Mouse (Mus musculus) stomach, embryonic 14.5 days (tissue): ENCODE measurements at regions not wholly inside any gene's neighbourhood (a gene's known extent, or its start where the extent isn't known, plus 50 kb on each side); places are given as distances from the start of the nearest gene placed in this dataset.

Experiments used
- ATAC-seq: fragments of 200-750 bp; cut with Nextera tagmentation; 2 replicates; pipeline ENCODE4 v1.8.0; 2017; ENCODE audit warnings: low read depth, moderate TSS enrichment; ENCODE audit not compliant: insufficient number of reproducible peaks, insufficient read depth, low FRiP score
- H3K27ac ChIP-seq: fragments of 300-500 bp; sonication (generic); 2 replicates; pipeline ENCODE4 v1.5.1; 2014; ENCODE audit warnings: mild to moderate bottlenecking, low read length, moderate library complexity, mixed read lengths
- H3K27me3 ChIP-seq: fragments of 300-500 bp; sonication (generic); 2 replicates; pipeline ENCODE4 v1.6.1; 2014; ENCODE audit warnings: low read length, control low read depth, mixed read lengths; ENCODE audit not compliant: control insufficient read depth, insufficient read depth
- H3K36me3 ChIP-seq: fragments of 300-500 bp; sonication (generic); 2 replicates; pipeline ENCODE4 v1.6.1; 2014; ENCODE audit warnings: mild to moderate bottlenecking, control low read depth, low read length, moderate library complexity, mixed read lengths; ENCODE audit not compliant: control insufficient read depth, insufficient read depth
- H3K4me1 ChIP-seq: fragments of 300-500 bp; sonication (generic); 2 replicates; pipeline ENCODE4 v1.6.1; 2014; ENCODE audit warnings: low read length, control low read depth, mixed read lengths; ENCODE audit not compliant: control insufficient read depth, insufficient read depth
- H3K4me2 ChIP-seq: fragments of 300-500 bp; sonication (generic); replicated peaks from 2 replicates; pipeline ENCODE4 v1.6.1; 2014; ENCODE audit warnings: low read depth, low read length, control low read depth
- H3K4me3 ChIP-seq: fragments of 300-500 bp; sonication (generic); 2 replicates; pipeline ENCODE4 v1.5.1; 2014; ENCODE audit warnings: low read depth, low read length, control low read depth
- H3K9ac ChIP-seq: fragments of 300-500 bp; sonication (generic); replicated peaks from 2 replicates; pipeline ENCODE4 v1.6.1; 2014; ENCODE audit warnings: low read depth, mild to moderate bottlenecking, control low read depth, low read length, moderate library complexity, mixed read lengths
- H3K9me3 ChIP-seq: fragments of 300-500 bp; sonication (generic); 2 replicates; pipeline ENCODE4 v1.6.1; 2016; ENCODE audit warnings: low read depth, low read length, control low read depth; ENCODE audit not compliant: control insufficient read depth
- WGBS: fragments of 180-500 bp; shearing (Covaris S2); extraction: QIAGEN DNeasy Blood & Tissue Kit; methylation state at CpG from one replicate; pipeline ENCODE4 v1.1.7; 2014; 5-methylcytosine and 5-hydroxymethylcytosine counted together

DNA sequence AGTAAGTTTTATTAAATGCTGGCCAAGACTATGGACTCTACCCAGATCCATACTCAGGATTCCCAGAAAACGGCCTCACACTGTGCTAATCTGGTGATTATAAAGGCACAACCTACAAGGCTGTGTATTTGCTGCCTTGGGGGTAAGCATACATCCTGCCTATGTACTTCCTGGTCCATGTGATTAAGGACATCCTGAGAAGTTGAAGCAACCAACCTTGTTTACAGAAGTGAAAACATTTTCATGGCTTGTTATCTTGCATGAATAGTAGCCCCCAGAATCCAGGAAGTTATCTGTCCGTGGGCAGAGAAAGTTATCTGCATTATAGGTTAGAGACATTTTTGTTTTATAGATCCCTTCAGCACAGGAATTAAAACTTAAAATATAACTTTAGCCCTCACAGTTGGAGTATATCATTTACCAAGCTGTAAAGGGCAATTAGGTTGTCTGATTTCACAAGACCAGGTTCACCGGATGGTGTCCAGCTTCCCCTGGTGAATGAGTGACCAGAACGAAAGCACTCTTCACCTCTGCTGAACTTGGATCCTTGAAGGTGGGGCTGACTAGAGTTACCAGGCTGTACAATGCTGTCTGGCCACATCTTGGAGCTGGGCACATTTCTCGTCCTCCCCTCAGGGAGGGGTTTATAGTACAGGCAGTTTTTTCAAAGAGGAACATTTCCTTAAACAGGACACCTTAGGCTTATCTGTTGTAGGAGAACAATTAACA lies 90.1 kb upstream of the Tbl1xr1 start:
- no peak overlapping the region for H3K4me2 ChIP-seq
- no peaks in the 10 kb centered on the region for H3K27me3 ChIP-seq
- H3K4me3 ChIP-seq: no peak overlapping the region
- WGBS: 79% methylated on average over 5 of the region's 5 CpGs
- H3K9ac ChIP-seq: no peak overlapping the region
- no peaks in the 10 kb centered on the region for H3K4me1 ChIP-seq
- no peaks in the 10 kb centered on the region for H3K36me3 ChIP-seq
- no peak overlapping the region for H3K27ac ChIP-seq
- no peaks in the 10 kb centered on the region for H3K9me3 ChIP-seq
- no peak for ATAC-seq

DNA sequence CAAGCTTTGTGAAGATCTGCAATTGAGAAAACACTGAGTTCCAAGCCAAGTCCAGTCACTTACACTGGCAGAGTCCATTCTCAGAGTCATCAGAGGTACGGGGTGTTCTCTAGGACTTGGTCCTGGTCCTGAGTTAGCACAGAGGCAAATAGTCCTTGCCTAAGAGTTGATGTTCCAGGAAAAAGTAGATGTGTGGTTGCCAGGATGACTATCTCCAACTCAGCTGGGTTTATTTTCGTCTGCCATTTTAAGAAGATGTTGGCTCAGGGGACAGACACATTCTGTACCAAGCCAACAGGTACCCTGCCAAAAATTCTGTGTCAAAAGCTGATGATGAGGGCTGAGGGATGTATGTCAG lies 89.6 kb upstream of the Tbl1xr1 start:
- H3K36me3 ChIP-seq: no peaks in the 10 kb centered on the region
- H3K27me3 ChIP-seq: no peaks in the 10 kb centered on the region
- H3K27ac ChIP-seq: no peak overlapping the region
- H3K9me3 ChIP-seq: no peaks in the 10 kb centered on the region
- H3K9ac ChIP-seq: no peak overlapping the region
- no peaks in the 10 kb centered on the region for H3K4me1 ChIP-seq
- no peak overlapping the region for H3K4me2 ChIP-seq
- no peak overlapping the region for H3K4me3 ChIP-seq
- WGBS: 94% methylated on average over 2 of the region's 2 CpGs
- ATAC-seq: no peak

DNA sequence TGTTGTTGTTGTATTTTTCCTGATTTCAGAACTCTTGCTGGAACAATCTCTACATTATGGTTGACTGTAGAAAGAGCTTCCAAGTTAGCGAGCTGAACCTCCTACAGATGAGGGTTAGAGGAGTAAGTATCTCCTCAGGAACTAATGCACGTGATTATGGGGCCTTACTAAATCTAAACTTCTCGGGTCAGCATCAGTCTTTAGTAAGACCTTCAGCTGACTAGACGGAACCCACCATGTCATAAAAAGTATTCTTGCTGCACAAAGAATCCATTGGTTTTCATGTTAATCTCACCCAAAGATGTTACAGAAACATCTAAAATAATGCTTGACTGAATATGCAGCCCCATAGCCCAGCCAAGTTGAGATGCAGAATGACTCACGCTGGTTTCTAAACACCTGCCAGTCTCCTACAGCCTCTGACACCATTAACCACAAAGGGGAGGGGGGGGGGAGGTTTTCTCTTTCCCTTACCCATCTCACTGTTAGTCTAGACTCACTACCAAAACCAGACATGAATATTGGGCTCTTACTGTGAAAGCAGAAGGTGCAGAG lies 88.9 kb upstream of the Tbl1xr1 start:
- Histone ChIP-seq H3K4me1 (no peaks in the 10 kb centered on the region), H3K27ac (no peak overlapping the region), H3K36me3 (no peaks in the 10 kb centered on the region), H3K27me3 (no peaks in the 10 kb centered on the region), H3K9me3 (no peaks in the 10 kb centered on the region), H3K4me2 (no peak overlapping the region), H3K4me3 (no peak overlapping the region), H3K9ac (no peak overlapping the region)
- ATAC-seq: no peak
- WGBS: 81% methylated on average over 5 of the region's 5 CpGs

DNA sequence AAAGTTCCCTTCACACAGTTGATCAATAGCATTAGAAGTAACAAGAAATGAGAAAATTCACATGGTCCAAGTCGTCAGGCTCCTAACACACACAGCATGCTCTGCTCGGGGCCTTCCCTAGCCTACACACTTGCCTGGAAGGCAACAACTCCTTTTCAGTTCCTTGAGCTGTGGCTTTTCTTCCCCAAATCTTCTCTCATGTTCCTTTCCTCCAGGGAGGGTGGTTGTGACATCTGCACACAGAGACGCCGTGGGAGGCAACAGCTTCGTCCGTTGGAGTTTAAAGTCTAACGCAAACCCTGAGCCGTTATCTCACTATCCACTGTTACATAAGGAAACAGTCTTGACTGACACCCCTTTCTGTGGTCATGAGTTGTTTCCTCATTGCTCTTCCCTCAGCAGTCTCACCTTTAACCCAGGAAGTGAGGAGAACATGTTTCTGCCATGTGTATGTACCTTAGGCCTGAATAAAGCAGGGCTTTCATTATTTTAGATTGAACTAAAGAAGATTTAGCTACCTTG lies 88.4 kb upstream of the Tbl1xr1 start:
- no peak overlapping the region for H3K27ac ChIP-seq
- H3K9me3 ChIP-seq: no peaks in the 10 kb centered on the region
- no peak overlapping the region for H3K4me3 ChIP-seq
- WGBS: 70% methylated on average over 8 of the region's 8 CpGs
- H3K36me3 ChIP-seq: no peaks in the 10 kb centered on the region
- ATAC-seq: no peak
- no peak overlapping the region for H3K4me2 ChIP-seq
- H3K27me3 ChIP-seq: no peaks in the 10 kb centered on the region
- no peaks in the 10 kb centered on the region for H3K4me1 ChIP-seq
- H3K9ac ChIP-seq: no peak overlapping the region

DNA sequence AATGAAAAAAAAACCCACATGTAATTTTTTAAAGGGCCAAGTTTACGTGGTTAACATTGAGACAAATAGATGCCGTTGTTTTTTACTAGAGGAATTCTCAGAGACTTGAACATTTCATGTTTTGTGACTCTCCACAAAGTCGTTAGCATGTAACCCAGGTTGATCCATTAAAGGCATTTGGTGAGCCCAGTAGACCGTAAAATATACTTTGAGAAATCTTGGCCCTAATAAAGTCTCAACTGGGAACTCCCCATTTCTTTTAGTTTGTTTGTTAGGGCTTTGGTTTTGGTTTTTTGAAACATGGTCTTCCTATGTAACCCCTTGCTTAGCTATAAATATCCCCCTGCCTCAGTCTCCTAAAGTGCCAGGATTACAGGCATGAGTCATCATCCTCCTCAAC lies 85.9 kb upstream of the Tbl1xr1 start:
- 94% methylated on average over 4 of the region's 4 CpGs for WGBS
- no peak overlapping the region for H3K4me3 ChIP-seq
- ATAC-seq: no peak
- H3K36me3 ChIP-seq: no peaks in the 10 kb centered on the region
- H3K9ac ChIP-seq: no peak overlapping the region
- H3K27me3 ChIP-seq: no peaks in the 10 kb centered on the region
- H3K4me1 ChIP-seq: no peaks in the 10 kb centered on the region
- no peak overlapping the region for H3K4me2 ChIP-seq
- no peaks in the 10 kb centered on the region for H3K9me3 ChIP-seq
- H3K27ac ChIP-seq: no peak overlapping the region

DNA sequence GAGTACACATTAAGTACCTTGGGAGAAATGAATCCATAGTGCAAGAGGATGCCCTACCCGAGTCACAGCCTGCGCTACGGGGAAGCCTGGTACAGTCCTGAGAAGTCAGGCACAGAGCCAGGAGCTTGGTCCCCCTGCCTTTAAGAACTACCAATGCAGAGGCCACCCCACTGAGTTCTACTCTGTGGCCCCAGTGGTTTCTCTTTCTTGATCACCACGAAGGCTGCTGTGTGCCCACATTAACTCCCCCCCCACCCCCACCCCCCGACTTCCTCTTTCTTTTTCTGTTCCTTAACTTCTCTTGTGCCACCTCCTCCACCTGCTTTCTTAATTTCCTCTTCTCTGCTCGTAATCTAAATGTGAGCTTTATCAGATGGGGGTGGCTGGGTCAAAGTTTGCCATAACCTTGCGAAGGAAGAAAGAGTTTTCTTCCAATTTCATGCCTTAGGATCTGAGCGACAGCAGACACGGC lies 84.7 kb upstream of the Tbl1xr1 start:
- ATAC-seq: no peak
- Histone ChIP-seq H3K9ac (no peak overlapping the region), H3K27me3 (no peaks in the 10 kb centered on the region), H3K36me3 (no peaks in the 10 kb centered on the region), H3K4me2 (no peak overlapping the region), H3K27ac (no peak overlapping the region), H3K4me3 (no peak overlapping the region), H3K9me3 (no peaks in the 10 kb centered on the region), H3K4me1 (no peaks in the 10 kb centered on the region)
- 79% methylated on average over 9 of the region's 9 CpGs for WGBS

DNA sequence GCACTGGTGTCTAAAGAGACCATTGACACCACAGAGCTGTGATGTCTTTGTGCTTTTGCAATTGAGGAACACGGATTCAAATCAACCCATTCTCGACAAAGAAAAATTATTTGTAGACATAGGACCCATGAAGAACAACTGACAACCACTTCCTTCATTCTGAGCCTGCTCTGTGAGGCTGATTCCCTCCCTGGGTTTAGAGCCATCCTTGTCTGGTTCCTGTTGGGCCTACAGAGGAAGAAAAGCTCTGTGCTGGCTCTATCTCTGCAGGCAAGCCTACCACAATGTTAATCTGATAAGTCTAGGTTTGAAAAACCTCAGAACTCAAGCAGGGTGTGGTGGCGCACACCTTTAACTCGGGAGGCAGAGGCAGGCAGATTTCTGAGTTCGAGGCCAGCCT lies 84.2 kb upstream of the Tbl1xr1 start:
- H3K27ac ChIP-seq: no peak overlapping the region
- no peak overlapping the region for H3K4me2 ChIP-seq
- H3K27me3 ChIP-seq: no peaks in the 10 kb centered on the region
- 92% methylated on average over 5 of the region's 5 CpGs for WGBS
- ATAC-seq: no peak
- H3K4me3 ChIP-seq: no peak overlapping the region
- H3K9ac ChIP-seq: no peak overlapping the region
- no peaks in the 10 kb centered on the region for H3K36me3 ChIP-seq
- H3K9me3 ChIP-seq: no peaks in the 10 kb centered on the region
- no peaks in the 10 kb centered on the region for H3K4me1 ChIP-seq

DNA sequence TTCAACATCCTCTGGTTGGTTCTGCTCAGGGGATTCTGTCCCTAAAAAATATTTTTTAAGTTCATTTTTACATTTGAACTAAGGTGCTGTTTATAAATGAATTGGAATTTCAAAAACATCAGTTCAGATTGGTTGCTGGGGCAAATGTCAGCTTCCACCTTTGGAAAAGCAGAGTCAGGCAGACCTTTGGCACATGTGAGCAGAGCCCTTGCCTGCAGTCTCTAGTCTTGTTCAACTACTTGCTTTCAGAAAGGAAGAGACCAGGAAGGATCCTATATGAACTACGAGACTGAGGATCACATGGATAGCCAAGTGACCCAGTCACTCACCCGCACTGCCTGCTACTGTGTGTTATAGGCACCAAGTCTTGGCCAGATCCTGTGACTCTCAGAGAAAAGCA lies 82.5 kb upstream of the Tbl1xr1 start:
- no peaks in the 10 kb centered on the region for H3K27me3 ChIP-seq
- no peaks in the 10 kb centered on the region; the same call in 1 of the 2 replicates for H3K9me3 ChIP-seq
- H3K27ac ChIP-seq: no peak overlapping the region
- no peak overlapping the region for H3K4me2 ChIP-seq
- no peaks in the 10 kb centered on the region for H3K4me1 ChIP-seq
- H3K36me3 ChIP-seq: no peaks in the 10 kb centered on the region
- no peak overlapping the region for H3K4me3 ChIP-seq
- 94% methylated on average over 2 of the region's 2 CpGs for WGBS
- no peak for ATAC-seq
- H3K9ac ChIP-seq: no peak overlapping the region
